Mouse (Mus musculus): Measurements from ENCODE around the gene Rnd1.

DNA sequence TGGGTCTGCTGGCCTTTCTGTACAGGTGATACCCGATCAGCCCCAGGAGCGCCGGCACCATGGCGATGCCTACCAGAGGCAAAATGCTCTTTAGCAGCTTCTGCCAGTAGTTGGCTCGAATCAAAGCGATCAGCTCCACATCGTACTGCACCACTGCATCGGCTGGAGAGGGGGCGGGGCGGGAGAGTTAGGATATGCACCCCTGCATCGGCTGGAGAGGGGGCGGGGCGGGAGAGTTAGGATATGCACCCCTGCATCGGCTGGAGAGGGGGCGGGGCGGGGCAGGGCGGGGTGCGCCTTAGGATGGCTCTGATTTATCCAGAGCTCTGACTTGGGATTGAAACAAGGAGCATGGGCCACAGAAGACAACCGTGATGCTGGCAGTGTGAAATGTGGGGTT is 47.2 kb upstream of the Rnd1 start:
- TF ChIP-seq CTCF (IDR thresholded peaks at IDR 0.05; ENCODE audit: extremely low read depth, insufficient read depth, insufficient read length, insufficient replicate concordance): no peak
- TF ChIP-seq POLR2A (IDR thresholded peaks at IDR 0.05; ENCODE audit: low read depth, low read length): no peak
